ENCODE assay signal across 17 mouse cellular contexts in the genomic region with DNA sequence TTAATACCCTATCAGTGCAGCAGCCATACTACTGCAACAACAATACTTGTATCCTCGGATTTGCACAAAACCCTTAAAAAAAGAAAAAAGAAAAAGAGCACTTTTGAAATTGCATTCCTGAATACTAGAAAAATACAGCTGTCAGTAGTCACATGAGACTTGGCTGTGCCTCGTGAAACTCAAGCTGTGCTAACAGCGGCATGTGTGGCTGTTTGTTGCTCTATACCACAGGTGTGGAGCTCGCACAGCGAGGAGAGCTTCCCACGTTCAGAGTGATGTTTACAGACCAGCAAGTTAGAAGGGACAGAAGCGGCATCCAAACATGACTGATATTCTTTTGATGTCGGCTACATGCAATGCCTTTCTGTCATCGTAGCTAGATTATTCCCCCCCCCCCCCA.
DNase-seq lines count a peak whose midpoint lies in the region; ATAC-seq and TF ChIP-seq lines count a peak whose summit lies in the region.
"Had no signal": no experiment of that assay in that cellular context is flagged by ENCODE, and none has a peak within 500 bp of the region (broad histone marks: within the 10 kb centered on the region; RNA-seq: fewer than 3 reads in every experiment).

No protein-coding gene starts in this region.

- intact Hi-C loops in heart, postnatal 14 days (cut with DNase I) = no loop called here

- ATAC-seq in midbrain, embryonic 14.5 days (ENCODE audit: low FRiP score, low TSS enrichment) = no peak
- ATAC-seq: forebrain, postnatal 0 days; hindbrain, embryonic 16.5 days had no signal

- WGBS in midbrain, embryonic 14.5 days = 81% methylated on average over 9 of the region's 9 CpGs
- WGBS in midbrain, embryonic 10.5 days = 84% methylated on average over 9 of the region's 9 CpGs

- no peaks in the 10 kb centered on the region for H3K36me3 ChIP-seq in midbrain, embryonic 14.5 days (ENCODE audit: control insufficient read depth, insufficient read depth, low read length)
- H3K36me3 ChIP-seq in midbrain, embryonic 10.5 days = no peaks in the 10 kb centered on the region
- H3K36me3 ChIP-seq: heart, embryonic 12.5 days had no signal

- no peak overlapping the region for H3K4me2 ChIP-seq in midbrain, embryonic 14.5 days (ENCODE audit: low read length)
- H3K4me2 ChIP-seq: heart, embryonic 12.5 days had no signal

- no peaks in the 10 kb centered on the region for H3K9me3 ChIP-seq in midbrain, embryonic 14.5 days (ENCODE audit: control insufficient read depth, low read length)
- no peaks in the 10 kb centered on the region for H3K9me3 ChIP-seq in midbrain, embryonic 10.5 days (replicated peaks)
- H3K9me3 ChIP-seq: heart, embryonic 12.5 days had no signal

- no peak overlapping the region for H3K9ac ChIP-seq in midbrain, embryonic 14.5 days (replicated peaks; ENCODE audit: low read length)
- H3K9ac ChIP-seq: forebrain, postnatal 0 days; heart, embryonic 12.5 days had no signal

- no peak for TF ChIP-seq POLR2A in brain, embryonic 14.5 days (IDR thresholded peaks at IDR 0.05; ENCODE audit: borderline replicate concordance, extremely low read depth, insufficient read depth, insufficient read length, poor library complexity, severe bottlenecking)

- no peak overlapping the region for H3K4me3 ChIP-seq in midbrain, embryonic 14.5 days (replicated peaks; ENCODE audit: low read depth, low read length)
- H3K4me3 ChIP-seq in midbrain, embryonic 10.5 days = no peak overlapping the region
- H3K4me3 ChIP-seq: heart, embryonic 12.5 days had no signal

- TF ChIP-seq CTCF in brain, embryonic 14.5 days (IDR thresholded peaks at IDR 0.05; ENCODE audit: borderline replicate concordance, extremely low read depth, insufficient read depth, insufficient read length) = no peak

- H3K4me1 ChIP-seq in midbrain, embryonic 14.5 days (ENCODE audit: control insufficient read depth, insufficient read depth, low read length) = no peaks in the 10 kb centered on the region
- H3K4me1 ChIP-seq in midbrain, embryonic 10.5 days = peaks cover 3% of the 10 kb centered on the region; the same call in 1 of the 2 replicates
- H3K4me1 ChIP-seq: heart, embryonic 12.5 days had no signal

- peak; percentile 75 for DNase-seq in heart, adult 11 months
- no peak for DNase-seq in heart, postnatal 14 days
- peak; percentile 23 for DNase-seq in midbrain, embryonic 14.5 days
- DNase-seq in midbrain, embryonic 10.5 days (ENCODE audit: low spot score) = no peak
- DNase-seq in brain, embryonic 14.5 days (ENCODE audit: low read depth) = peak; percentile 35
- DNase-seq in mesoderm, embryonic 11.5 days (ENCODE audit: low read depth, low spot score) = peak; percentile 15
- DNase-seq in kidney, adult 9 months = no peak
- DNase-seq: adrenal gland, adult 8-10 months; adrenal gland, postnatal 36 days; cerebellum, adult 11-12 months; cerebellum, adult 9-10 months; cerebellum, postnatal 25 days; forebrain, postnatal 0 days; gastrocnemius, postnatal 14 days; heart, postnatal 36 days had no signal

- H3K27ac ChIP-seq in midbrain, embryonic 14.5 days (replicated peaks; ENCODE audit: low read depth, low read length) = no peak overlapping the region
- no peak overlapping the region for H3K27ac ChIP-seq in midbrain, embryonic 10.5 days (replicated peaks)

- H3K27me3 ChIP-seq in midbrain, embryonic 14.5 days (ENCODE audit: control insufficient read depth, insufficient read depth, low read length) = no peaks in the 10 kb centered on the region
- H3K27me3 ChIP-seq in midbrain, embryonic 10.5 days (ENCODE audit: low read depth, poor library complexity, severe bottlenecking) = peaks cover 28% of the 10 kb centered on the region
- H3K27me3 ChIP-seq: heart, embryonic 12.5 days had no signal

Comparison
In these comparisons a context has a peak if more than half of its experiments do, and no peak if none do; other contexts are left out.
1. DNase-seq: peak in heart, adult 11 months (single experiment), midbrain, embryonic 14.5 days (single experiment), brain, embryonic 14.5 days (single experiment) and mesoderm, embryonic 11.5 days (single experiment); none in heart, postnatal 14 days (0 of 2), midbrain, embryonic 10.5 days (single experiment) and kidney, adult 9 months (single experiment).